21 mouse cellular contexts compared by ENCODE assay signal in the genomic region with DNA sequence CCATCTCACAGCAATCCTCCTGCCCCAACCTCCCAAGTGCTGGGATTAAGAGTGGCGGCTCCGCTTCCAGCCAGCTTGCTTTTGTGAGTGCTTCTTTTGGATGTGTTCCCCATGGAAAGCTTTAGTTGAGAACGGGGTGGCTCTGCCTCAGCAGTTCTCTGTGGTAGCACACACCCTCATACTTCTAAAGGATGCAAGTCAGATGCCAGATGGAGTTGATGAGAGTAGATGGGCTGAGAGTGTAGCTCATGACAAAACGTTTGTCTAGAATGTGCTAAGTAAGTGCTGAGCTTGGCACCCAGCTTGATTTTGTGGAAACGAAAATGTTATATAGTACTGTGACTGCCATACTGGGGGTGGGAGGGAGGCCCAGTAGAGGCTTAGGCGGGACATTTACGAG. TPM values are rescaled to one million over a fixed set of nuclear protein-coding genes. Genes with fewer than 3 reads are reported as not detected.
A peak's percentile ranks its signal among the peaks of the same experiment; 100 is the strongest.
DNase-seq lines count a peak whose midpoint lies in the region.
"Had no signal": no experiment of that assay in that cellular context is flagged by ENCODE, and none has a peak within 500 bp of the region (broad histone marks: within the 10 kb centered on the region; RNA-seq: fewer than 3 reads in every experiment).

No protein-coding gene starts in this region.

- peak; percentile 24 for DNase-seq in left cerebral cortex, adult 11 months (ENCODE audit: low spot score)
- no peak for DNase-seq in left cerebral cortex, postnatal 4 days
- peak; percentile 28 for DNase-seq in right cerebral cortex, postnatal 25 days
- DNase-seq in right cerebral cortex, postnatal 14 days, result no peak
- DNase-seq in left cerebral cortex, postnatal 14 days (ENCODE audit: low spot score in 2 of 2), result peak; percentile 27 to 29
- DNase-seq in kidney, postnatal 10 days, result no peak
- no peak for DNase-seq in urinary bladder, postnatal 14 days (ENCODE audit: low spot score)
- DNase-seq: adrenal gland, adult 2 months; cerebellum, adult 11-12 months; cerebellum, postnatal 10 days; kidney, adult 2 months; liver, embryonic 13.5 days; lung, adult 2 months; lung, postnatal 14 days; midbrain, embryonic 14.5 days; thymus, adult 18-20 months; thymus, postnatal 36 days had no signal

- intact Hi-C loops in left cerebral cortex, postnatal 4 days (cut with DNase I), result no loop called here
- intact Hi-C loops in left cerebral cortex, postnatal 14 days (cut with DNase I), result no loop called here

RNA-seq across cellular contexts. Expression of a gene that starts 33.4 kb away (rescaled TPM):
- total RNA-seq in left cerebral cortex, postnatal 4 days (2021), result 10 to 100 TPM; 12.1 to 17.5 TPM
- 10 to 100 TPM in 1 of 2 experiments, 1 to 10 TPM in 1; 9.7 to 11.1 TPM for total RNA-seq in left cerebral cortex, postnatal 14 days (2021)

RNA-seq across cellular contexts. Expression of a gene that starts 37.0 kb away (rescaled TPM):
- total RNA-seq in left cerebral cortex, postnatal 4 days (2021), result 100 to 1,000 TPM; 283 to 311 TPM
- 100 to 1,000 TPM; 304 to 324 TPM for total RNA-seq in left cerebral cortex, postnatal 14 days (2021)

RNA-seq across cellular contexts. Expression of a gene that starts 49.3 kb away (rescaled TPM):
- not detected for total RNA-seq in left cerebral cortex, postnatal 4 days (2021)
- total RNA-seq in left cerebral cortex, postnatal 14 days (2021), result not detected
- total RNA-seq: adrenal gland, adult 2 months; gastrocnemius, adult 8-10 months; hematopoietic stem cell, adult 5-6 weeks; layer of hippocampus, postnatal 14 days; megakaryocyte progenitor cell, adult 5-6 weeks had no signal

Comparison
In these comparisons a context has a peak if more than half of its experiments do, and no peak if none do; other contexts are left out.
1. DNase-seq: peak in left cerebral cortex, adult 11 months (single experiment), right cerebral cortex, postnatal 25 days (single experiment) and left cerebral cortex, postnatal 14 days (2 of 2); none in left cerebral cortex, postnatal 4 days (single experiment), right cerebral cortex, postnatal 14 days (single experiment), kidney, postnatal 10 days (single experiment) and urinary bladder, postnatal 14 days (single experiment).